Mouse (Mus musculus) forebrain, embryonic 14.5 days (tissue): Measurements from ENCODE around the gene Rhoj. TPM values are rescaled to one million over a fixed set of nuclear protein-coding genes. Genes with fewer than 3 reads are reported as not detected.

ENCODE experiments used
- ATAC-seq: fragments of 200-750 bp; cut with Nextera tagmentation; 2 replicates; pipeline ENCODE4 v1.8.0; 2017; ENCODE audit warnings: mild to moderate bottlenecking, moderate library complexity
- DNase-seq: peaks from one replicate; pipeline ENCODE4 v3.0.0-alpha.2; 2015; ENCODE audit warnings: low spot score
- H3K27ac ChIP-seq: fragments of 300-500 bp; sonication (generic); 2 replicates; pipeline ENCODE4 v1.5.1; 2014; ENCODE audit warnings: low read depth, mild to moderate bottlenecking, control low read depth, low read length, moderate library complexity
- H3K27me3 ChIP-seq: fragments of 300-500 bp; sonication (generic); replicated peaks from 2 replicates; pipeline ENCODE4 v1.6.1; 2014; ENCODE audit warnings: low read length, control low read depth, mixed read lengths; ENCODE audit not compliant: control insufficient read depth, insufficient read depth
- H3K36me3 ChIP-seq: fragments of 300-500 bp; sonication (generic); 2 replicates; pipeline ENCODE4 v1.6.1; 2014; ENCODE audit warnings: low read length, control low read depth; ENCODE audit not compliant: control insufficient read depth, insufficient read depth
- H3K4me1 ChIP-seq: fragments of 300-500 bp; sonication (generic); 2 replicates; pipeline ENCODE4 v1.6.1; 2014; ENCODE audit warnings: antibody characterized with exemption, low read length, control low read depth; ENCODE audit not compliant: control insufficient read depth, insufficient read depth
- H3K4me2 ChIP-seq: fragments of 300-500 bp; sonication (generic); 2 replicates; pipeline ENCODE4 v1.6.1; 2014; ENCODE audit warnings: mild to moderate bottlenecking, control low read depth, low read length
- H3K4me3 ChIP-seq: fragments of 300-500 bp; sonication (generic); 2 replicates; pipeline ENCODE4 v1.5.1; 2014; ENCODE audit warnings: low read depth, low read length, control low read depth
- H3K9ac ChIP-seq: fragments of 300-500 bp; sonication (generic); 2 replicates; pipeline ENCODE4 v1.6.1; 2014; ENCODE audit warnings: mild to moderate bottlenecking, low read length, control low read depth, moderate library complexity
- H3K9me3 ChIP-seq: fragments of 300-500 bp; sonication (generic); replicated peaks from 2 replicates; pipeline ENCODE4 v1.6.1; 2016; ENCODE audit warnings: low read length, control low read depth, mixed read lengths; ENCODE audit not compliant: control insufficient read depth
- WGBS: fragments of 180-500 bp; shearing (Covaris S2); extraction: QIAGEN DNeasy Blood & Tissue Kit; methylation state at CpG from one replicate; pipeline ENCODE4 v1.1.7; 2014; 5-methylcytosine and 5-hydroxymethylcytosine counted together
- polyA plus RNA-seq: library from polyadenylated mRNA; unstranded; fragments of >200 nt; fragmentation: Nextera tagmentation; extraction: Ambion mirVana; gene quantifications from 2 replicates; pipeline ENCODE4 v1.2.1, GENCODE M21; 2014

The Rhoj gene
- polyA plus RNA-seq, 1 experiment from 2014 or later = 22.5 TPM

DNA sequence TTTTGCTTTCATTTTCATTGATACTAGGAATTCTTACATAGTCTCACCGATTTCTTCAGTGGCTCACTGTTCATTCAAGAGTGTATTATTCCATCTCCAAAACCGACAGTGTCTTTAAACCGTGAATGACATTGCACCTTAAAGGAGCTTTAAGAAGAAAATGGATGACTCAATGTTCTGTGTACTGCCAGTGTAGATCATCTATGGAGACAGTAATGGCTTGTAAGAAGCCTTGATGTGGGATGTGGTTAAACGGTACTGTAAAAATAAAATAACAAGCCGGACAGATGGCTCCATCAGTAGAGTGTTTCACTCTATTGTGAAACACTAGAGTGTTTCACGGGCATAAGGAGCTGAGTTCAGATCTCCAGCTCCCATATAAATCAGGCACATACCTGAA lies 15.2 kb upstream of the Rhoj start:
- Histone ChIP-seq H3K9ac (no peak overlapping the region), H3K9me3 (no peaks in the 10 kb centered on the region), H3K4me2 (no peak overlapping the region), H3K36me3 (no peaks in the 10 kb centered on the region), H3K27ac (no peak overlapping the region), H3K4me3 (no peak overlapping the region), H3K27me3 (no peaks in the 10 kb centered on the region), H3K4me1 (no peaks in the 10 kb centered on the region)
- 80% methylated on average over 6 of the region's 6 CpGs for WGBS
- DNase-seq (no peak), ATAC-seq (no peak)

DNA sequence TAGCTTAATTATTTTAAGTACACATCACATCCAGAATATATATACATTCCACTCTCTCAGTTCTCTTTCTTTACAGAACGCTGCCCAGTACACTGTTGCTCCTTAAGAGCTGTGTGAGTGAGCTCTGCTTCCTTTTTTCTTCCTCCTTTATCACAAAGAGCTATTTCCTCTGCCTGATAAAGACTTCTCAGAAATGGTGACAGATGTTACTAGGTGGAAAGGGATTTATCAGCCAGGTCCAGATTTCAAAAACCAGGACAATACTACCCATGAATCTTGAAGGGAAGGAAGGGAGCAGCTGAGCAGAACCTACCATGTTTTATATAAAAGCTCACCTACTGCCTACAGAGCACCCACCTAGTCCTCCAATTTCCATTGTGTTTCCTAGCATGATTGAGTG lies 8.3 kb upstream of the Rhoj start:
- no peak for ATAC-seq
- no peaks in the 10 kb centered on the region for H3K9me3 ChIP-seq
- no peaks in the 10 kb centered on the region for H3K36me3 ChIP-seq
- H3K27ac ChIP-seq = no peak overlapping the region
- no peak overlapping the region for H3K9ac ChIP-seq
- no peak overlapping the region for H3K4me2 ChIP-seq
- DNase-seq = no peak
- WGBS = 74% methylated on average over 1 of the region's 1 CpGs
- no peaks in the 10 kb centered on the region for H3K27me3 ChIP-seq
- no peaks in the 10 kb centered on the region for H3K4me1 ChIP-seq
- H3K4me3 ChIP-seq = no peak overlapping the region

DNA sequence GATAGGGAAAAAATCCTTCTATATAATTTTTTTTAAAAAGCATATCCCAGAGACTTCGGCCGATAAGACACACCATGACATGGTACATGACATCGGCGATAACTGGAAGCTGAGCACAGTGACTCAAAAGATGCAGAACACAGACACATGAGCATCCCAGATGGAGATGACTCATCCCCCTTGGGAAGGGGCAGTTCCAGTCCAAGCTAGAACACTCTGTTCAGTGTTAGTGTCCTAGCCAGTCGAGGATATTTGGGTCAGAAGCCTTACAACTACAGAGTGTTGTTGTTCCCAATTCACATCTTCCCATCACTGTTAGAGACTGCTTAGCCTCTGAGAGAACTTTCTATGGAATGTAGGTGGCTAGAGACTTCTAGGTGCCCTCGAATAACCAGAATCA lies 4.0 kb upstream of the Rhoj start:
- WGBS = 89% methylated on average over 6 of the region's 6 CpGs

DNA sequence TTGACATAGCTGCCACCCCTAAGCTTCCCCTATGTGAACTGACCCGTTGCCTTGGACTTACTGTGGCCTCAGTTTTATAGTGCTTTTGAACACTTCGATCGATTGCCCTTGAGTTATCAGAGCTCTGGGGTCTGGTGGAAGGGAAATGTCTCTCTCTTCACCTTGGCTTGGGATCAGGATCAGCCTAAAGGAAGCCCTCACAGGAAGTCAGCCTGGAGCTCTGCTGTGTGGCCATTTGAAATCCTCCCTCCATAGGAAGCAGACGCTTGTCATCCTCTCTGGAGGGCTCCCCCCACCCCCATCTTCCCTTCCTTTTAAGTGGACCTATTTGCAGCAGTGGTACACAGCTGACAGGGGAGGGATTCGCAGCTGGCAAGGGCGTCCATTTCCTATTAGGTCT lies 1.6 kb downstream of the Rhoj start:
- ATAC-seq = no peak
- H3K4me1 ChIP-seq = 0 out of 2 replicates have a peak, but pooled peaks cover 5% of the 10 kb centered on the region
- H3K4me2 ChIP-seq = no peak overlapping the region
- no peak overlapping the region for H3K27ac ChIP-seq
- H3K27me3 ChIP-seq = no peaks in the 10 kb centered on the region
- no peaks in the 10 kb centered on the region for H3K9me3 ChIP-seq
- WGBS = 64% methylated on average over 6 of the region's 6 CpGs
- H3K4me3 ChIP-seq = no peak overlapping the region
- peak; percentile 4 for DNase-seq
- H3K36me3 ChIP-seq = no peaks in the 10 kb centered on the region
- no peak overlapping the region for H3K9ac ChIP-seq

More for the DNA sequence above, 4.0 kb upstream of the Rhoj start:
- H3K9ac ChIP-seq = no peak overlapping the region
- no peak overlapping the region for H3K27ac ChIP-seq
- H3K4me3 ChIP-seq = no peak overlapping the region
- DNase-seq (no peak), ATAC-seq (no peak)
- H3K4me1 ChIP-seq = 0 out of 2 replicates have a peak, but pooled peaks cover 5% of the 10 kb centered on the region
- no peaks in the 10 kb centered on the region for H3K9me3 ChIP-seq
- no peak overlapping the region for H3K4me2 ChIP-seq
- no peaks in the 10 kb centered on the region for H3K36me3 ChIP-seq
- H3K27me3 ChIP-seq = no peaks in the 10 kb centered on the region

DNA sequence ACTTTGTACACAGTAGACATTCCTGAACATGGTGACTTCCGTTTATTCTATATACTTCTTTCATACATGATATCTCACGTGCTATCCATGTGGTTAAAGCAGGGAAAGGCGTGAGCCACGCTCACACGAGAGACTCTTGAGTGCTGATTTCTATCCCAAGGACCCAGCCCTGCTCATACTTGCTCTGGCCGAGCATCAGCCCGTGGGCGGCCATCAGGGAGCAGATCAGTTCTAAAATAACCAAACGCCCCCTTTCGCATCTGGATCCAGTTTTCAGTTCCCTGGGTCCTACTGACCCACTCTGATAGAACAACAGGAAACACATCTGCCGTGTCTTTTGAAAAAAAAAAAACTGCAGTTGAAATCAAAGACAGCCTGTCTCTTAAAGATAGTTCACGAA lies 2.6 kb downstream of the Rhoj start:
- no peak for ATAC-seq
- H3K9me3 ChIP-seq = no peaks in the 10 kb centered on the region
- H3K9ac ChIP-seq = no peak overlapping the region

DNA sequence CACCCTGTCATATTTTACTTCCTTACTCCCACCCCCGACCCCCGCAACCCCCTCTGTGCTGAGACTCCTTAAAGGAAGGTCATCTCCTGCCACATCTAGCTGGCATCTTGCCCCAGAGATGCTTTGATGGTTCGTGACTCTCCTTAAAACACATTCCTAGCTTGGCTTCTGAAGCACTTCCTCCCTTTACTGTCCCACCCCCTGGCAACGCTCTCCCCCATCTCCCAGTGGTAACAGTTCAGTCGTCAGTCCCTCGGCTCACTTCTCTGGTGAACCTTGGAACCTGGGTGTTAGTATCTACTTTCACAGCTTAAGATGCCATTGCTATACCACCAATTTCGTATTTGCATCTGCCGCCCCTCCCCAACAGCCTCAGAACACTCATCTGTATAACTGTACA lies 3.8 kb downstream of the Rhoj start:
- Histone ChIP-seq H3K27ac (no peak overlapping the region), H3K4me3 (no peak overlapping the region), H3K9ac (no peak overlapping the region), H3K4me2 (no peak overlapping the region), H3K4me1 (0 out of 2 replicates have a peak, but pooled peaks cover 5% of the 10 kb centered on the region), H3K9me3 (no peaks in the 10 kb centered on the region), H3K27me3 (no peaks in the 10 kb centered on the region), H3K36me3 (no peaks in the 10 kb centered on the region)
- 94% methylated on average over 8 of the region's 8 CpGs for WGBS
- DNase-seq (no peak), ATAC-seq (no peak)

More for the DNA sequence above, 2.6 kb downstream of the Rhoj start:
- H3K4me2 ChIP-seq = no peak overlapping the region
- no peak overlapping the region for H3K4me3 ChIP-seq
- no peaks in the 10 kb centered on the region for H3K27me3 ChIP-seq
- no peak overlapping the region for H3K27ac ChIP-seq
- no peaks in the 10 kb centered on the region for H3K36me3 ChIP-seq
- 86% methylated on average over 12 of the region's 12 CpGs for WGBS
- 0 out of 2 replicates have a peak, but pooled peaks cover 5% of the 10 kb centered on the region for H3K4me1 ChIP-seq
- DNase-seq = no peak

DNA sequence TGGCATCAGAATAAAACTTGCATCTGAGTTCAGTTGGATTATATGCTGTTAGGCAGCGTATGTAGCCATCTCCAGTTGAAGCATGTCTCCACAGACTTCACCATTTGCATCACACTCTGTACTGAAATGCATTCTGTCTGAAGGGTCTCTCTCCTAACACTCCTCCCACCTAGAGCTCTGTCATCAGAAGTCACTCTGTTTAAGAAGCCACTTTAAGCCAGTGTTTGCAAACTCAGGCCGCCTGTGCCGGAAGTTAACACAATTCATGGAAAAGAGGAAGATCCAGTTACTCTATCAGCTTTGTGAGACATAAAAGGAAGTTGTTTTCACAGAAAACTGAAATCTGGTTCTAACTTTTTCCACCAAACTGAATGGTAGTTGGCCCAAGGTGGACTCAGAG lies 5.9 kb downstream of the Rhoj start:
- Histone ChIP-seq H3K4me3 (no peak overlapping the region), H3K27ac (no peak overlapping the region), H3K4me1 (no peaks in the 10 kb centered on the region), H3K9ac (no peak overlapping the region), H3K9me3 (no peaks in the 10 kb centered on the region), H3K27me3 (no peaks in the 10 kb centered on the region), H3K36me3 (no peaks in the 10 kb centered on the region), H3K4me2 (no peak overlapping the region)
- DNase-seq = no peak
- WGBS = 87% methylated on average over 3 of the region's 3 CpGs
- no peak for ATAC-seq

DNA sequence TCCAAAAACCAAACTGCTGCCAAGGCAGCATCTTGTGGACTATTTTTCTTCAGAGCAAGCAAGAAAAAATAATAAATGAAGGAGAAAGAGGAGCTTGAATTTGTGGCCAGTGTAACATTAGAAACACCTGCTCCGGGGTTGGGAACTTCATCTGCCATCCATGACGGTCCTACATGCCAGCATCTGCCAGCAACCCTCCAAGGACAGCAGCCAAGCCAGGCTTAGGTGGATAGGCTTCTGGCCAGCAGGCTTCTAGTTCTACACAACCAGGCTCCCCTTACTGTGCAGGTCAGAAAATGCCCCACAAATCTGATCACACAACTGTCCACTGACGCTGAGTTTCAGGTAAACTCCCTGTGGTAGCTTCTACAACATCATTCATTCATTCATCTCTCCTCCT lies 7.7 kb downstream of the Rhoj start:
- 94% methylated on average over 3 of the region's 3 CpGs for WGBS
- no peaks in the 10 kb centered on the region for H3K36me3 ChIP-seq
- no peak overlapping the region for H3K9ac ChIP-seq
- DNase-seq = no peak
- H3K27ac ChIP-seq = no peak overlapping the region
- no peak overlapping the region for H3K4me2 ChIP-seq
- no peaks in the 10 kb centered on the region for H3K9me3 ChIP-seq
- no peaks in the 10 kb centered on the region for H3K27me3 ChIP-seq
- H3K4me3 ChIP-seq = no peak overlapping the region
- no peaks in the 10 kb centered on the region for H3K4me1 ChIP-seq
- no peak for ATAC-seq

DNA sequence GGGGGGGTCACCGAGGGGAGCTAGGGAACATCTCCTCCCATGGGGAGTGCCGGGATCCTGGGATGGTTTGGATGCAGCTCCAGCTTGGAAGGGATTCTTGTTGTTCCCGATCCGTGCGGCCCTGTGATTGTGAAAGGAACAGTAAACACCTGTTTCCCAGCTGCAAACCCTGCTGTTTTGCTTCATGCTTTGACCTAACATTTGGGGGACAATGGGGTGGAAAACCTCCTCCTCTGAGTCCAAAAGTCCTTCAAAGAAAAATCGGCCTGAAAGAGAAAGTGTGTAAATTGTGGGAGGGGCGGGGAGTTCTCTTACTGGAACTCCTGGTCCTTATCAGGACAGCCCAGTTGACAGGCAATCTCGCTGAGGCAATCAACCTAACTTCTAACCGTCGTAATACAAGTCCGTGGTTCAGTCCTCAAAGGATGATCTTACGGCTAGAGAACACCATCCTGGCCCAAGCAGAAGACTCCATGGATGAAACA lies 12.4 kb downstream of the Rhoj start:
- H3K9me3 ChIP-seq = no peaks in the 10 kb centered on the region
- WGBS = 83% methylated on average over 12 of the region's 12 CpGs
- no peak overlapping the region for H3K27ac ChIP-seq
- no peaks in the 10 kb centered on the region for H3K27me3 ChIP-seq
- H3K4me1 ChIP-seq = no peaks in the 10 kb centered on the region
- H3K4me3 ChIP-seq = no peak overlapping the region
- no peaks in the 10 kb centered on the region for H3K36me3 ChIP-seq
- H3K4me2 ChIP-seq = no peak overlapping the region
- DNase-seq = no peak
- ATAC-seq = no peak
- H3K9ac ChIP-seq = no peak overlapping the region
